ENCODE assay signal across 9 mouse cellular contexts in the genomic region with DNA sequence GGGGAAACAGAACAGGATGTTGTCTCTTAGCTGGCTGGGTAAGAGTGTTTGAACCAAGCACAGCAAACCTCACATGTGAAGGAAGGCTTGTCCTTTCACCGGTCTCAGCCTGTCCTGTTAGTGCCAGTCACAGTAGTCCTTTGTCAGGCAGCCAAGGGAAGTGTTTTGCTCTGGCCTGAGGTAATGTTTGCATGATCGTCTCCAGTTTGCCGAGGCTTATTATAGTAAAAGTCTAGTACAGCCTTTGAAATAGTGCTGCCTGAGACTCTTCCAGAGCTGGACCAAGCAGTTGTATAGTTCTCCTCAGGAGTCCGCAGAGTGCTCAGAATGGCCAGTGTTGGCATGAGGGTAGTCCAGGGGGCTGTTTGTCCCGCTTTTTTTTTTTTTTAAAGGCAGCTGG. TPM values are rescaled to one million over a fixed set of nuclear protein-coding genes. Genes with fewer than 3 reads are reported as not detected.
A peak's percentile ranks its signal among the peaks of the same experiment; 100 is the strongest.
DNase-seq lines count a peak whose midpoint lies in the region; ATAC-seq and TF ChIP-seq lines count a peak whose summit lies in the region.
"Had no signal": no experiment of that assay in that cellular context is flagged by ENCODE, and none has a peak within 500 bp of the region (broad histone marks: within the 10 kb centered on the region; RNA-seq: fewer than 3 reads in every experiment).

No protein-coding gene starts in this region.

- no peak for TF ChIP-seq CTCF in stomach, postnatal 0 days (IDR thresholded peaks at IDR 0.05; ENCODE audit: low read depth)

- 0 out of 2 replicates have a peak overlapping the region, but pooled peaks have one; percentile 17 for H3K9ac ChIP-seq in heart, embryonic 13.5 days
- no peak overlapping the region for H3K9ac ChIP-seq in stomach, postnatal 0 days (ENCODE audit: low read length)
- H3K9ac ChIP-seq: liver, embryonic 14.5 days had no signal

- 47% methylated on average over 5 of the region's 5 CpGs for WGBS in heart, embryonic 13.5 days
- 36% methylated on average over 5 of the region's 5 CpGs for WGBS in stomach, postnatal 0 days

- peak overlapping the region; percentile 29; the same call in 1 of the 2 replicates for H3K4me2 ChIP-seq in heart, embryonic 13.5 days
- no peak overlapping the region for H3K4me2 ChIP-seq in stomach, postnatal 0 days (replicated peaks; ENCODE audit: low read depth)

- ATAC-seq in cerebellum, adult (ENCODE audit: insufficient number of reproducible peaks, low FRiP score, low TSS enrichment), result peak; percentile 79
- ATAC-seq in heart, embryonic 13.5 days (ENCODE audit: extremely low read depth, insufficient number of reproducible peaks, low FRiP score, low TSS enrichment), result no peak
- ATAC-seq in stomach, postnatal 0 days (ENCODE audit: low FRiP score, low TSS enrichment), result peak; percentile 58

- H3K27ac ChIP-seq in heart, embryonic 13.5 days (replicated peaks), result peak overlapping the region; percentile 75
- H3K27ac ChIP-seq in stomach, postnatal 0 days (replicated peaks), result peak overlapping the region; percentile 73
- H3K27ac ChIP-seq: liver, embryonic 14.5 days had no signal

- no peaks in the 10 kb centered on the region for H3K27me3 ChIP-seq in heart, embryonic 13.5 days (replicated peaks)
- H3K27me3 ChIP-seq in stomach, postnatal 0 days (ENCODE audit: control insufficient read depth, insufficient read depth, low read length), result no peaks in the 10 kb centered on the region

- H3K4me1 ChIP-seq in heart, embryonic 13.5 days, result peaks cover 21% of the 10 kb centered on the region
- H3K4me1 ChIP-seq in stomach, postnatal 0 days (replicated peaks; ENCODE audit: control insufficient read depth, insufficient read depth), result no peaks in the 10 kb centered on the region; the same call in 1 of the 2 replicates

- DNase-seq in cerebellum, postnatal 4 days (ENCODE audit: low spot score in 2 of 2), result no peak
- DNase-seq in ovary, postnatal 36 days (ENCODE audit: low spot score), result peak; percentile 15
- no peak for DNase-seq in ovary, postnatal 10 days (ENCODE audit: low spot score)
- peak; percentile 33 to 46 for DNase-seq in layer of hippocampus, postnatal 10 days (ENCODE audit: low spot score in 2 of 2)
- peak; percentile 60 for DNase-seq in stomach, postnatal 0 days (ENCODE audit: low spot score)
- DNase-seq in urinary bladder, postnatal 14 days (ENCODE audit: low spot score), result no peak

- no peak for TF ChIP-seq EP300 in stomach, postnatal 0 days (optimal IDR thresholded peaks at IDR 0.05)

- H3K9me3 ChIP-seq in heart, embryonic 13.5 days, result no peaks in the 10 kb centered on the region
- H3K9me3 ChIP-seq in stomach, postnatal 0 days (ENCODE audit: control insufficient read depth, low read length), result no peaks in the 10 kb centered on the region

- H3K36me3 ChIP-seq in heart, embryonic 13.5 days, result peaks cover 13% of the 10 kb centered on the region
- H3K36me3 ChIP-seq in stomach, postnatal 0 days (ENCODE audit: control insufficient read depth, insufficient read depth, low read length), result no peaks in the 10 kb centered on the region

- no peak overlapping the region for H3K4me3 ChIP-seq in heart, embryonic 13.5 days
- no peak overlapping the region for H3K4me3 ChIP-seq in stomach, postnatal 0 days (ENCODE audit: low read depth, low read length)

RNA-seq across cellular contexts. Expression of a gene that starts 13.9 kb away (rescaled TPM):
- 5.3 and 5.5 TPM in 2 replicates for polyA plus RNA-seq in heart, embryonic 13.5 days (2015; fragmentation: Nextera tagmentation; extraction: Ambion mirVana)
- total RNA-seq in layer of hippocampus, postnatal 10 days (2021), result 10 to 100 TPM; 31.9 to 32.1 TPM
- 6.8 and 7.1 TPM in 2 replicates for polyA plus RNA-seq in stomach, postnatal 0 days (2015; fragmentation: Nextera tagmentation; extraction: Ambion mirVana)

RNA-seq across cellular contexts. Expression of a gene that starts 59.6 kb away (rescaled TPM):
- 2.9 and 5.0 TPM in 2 replicates for polyA plus RNA-seq in heart, embryonic 13.5 days (2015; fragmentation: Nextera tagmentation; extraction: Ambion mirVana)
- under 1 TPM in 1 of 2 experiments, not detected in 1; 0.51 TPM for total RNA-seq in layer of hippocampus, postnatal 10 days (2021)
- polyA plus RNA-seq in stomach, postnatal 0 days (2015; fragmentation: Nextera tagmentation; extraction: Ambion mirVana), result 3.0 and 3.2 TPM in 2 replicates

Comparison
In these comparisons a context has a peak if more than half of its experiments do, and no peak if none do; other contexts are left out.
1. DNase-seq: peak in ovary, postnatal 36 days (single experiment), layer of hippocampus, postnatal 10 days (2 of 2) and stomach, postnatal 0 days (single experiment); none in cerebellum, postnatal 4 days (0 of 2), ovary, postnatal 10 days (single experiment) and urinary bladder, postnatal 14 days (single experiment).